Mouse (Mus musculus) adipocyte (in vitro differentiated cells): ENCODE measurements around the gene Dnmt3a.

Experiments
- DNase-seq: peaks from one replicate; pipeline ENCODE4 v3.0.0-alpha.2; 2016; ENCODE audit warnings: low spot score

Gene Dnmt3a

GRCm38 (mm10) chr12:3855762-3856501, 50.1 kb downstream of the Dnmt3a start:
- peak; percentile 79 for DNase-seq

- DNase-seq, result no peak
Observed at GRCm38 (mm10) chr12:3856748-3857147, 50.9 kb downstream of the Dnmt3a start.

- DNase-seq, result no peak
Observed at GRCm38 (mm10) chr12:3857231-3857630, 51.4 kb downstream of the Dnmt3a start.

- DNase-seq, result peak; percentile 21
Observed at GRCm38 (mm10) chr12:3857773-3858172, 52.0 kb downstream of the Dnmt3a start.

GRCm38 (mm10) chr12:3858754-3859153, 52.9 kb downstream of the Dnmt3a start:
- DNase-seq, result no peak

GRCm38 (mm10) chr12:3859545-3859944, 53.7 kb downstream of the Dnmt3a start:
- peak; percentile 86 for DNase-seq

GRCm38 (mm10) chr12:3860005-3860404, 54.2 kb downstream of the Dnmt3a start:
- DNase-seq, result no peak

GRCm38 (mm10) chr12:3861665-3862228, 55.9 kb downstream of the Dnmt3a start:
- no peak for DNase-seq

- no peak for DNase-seq
Observed at GRCm38 (mm10) chr12:3862253-3862652, 56.4 kb downstream of the Dnmt3a start.

GRCm38 (mm10) chr12:3864208-3864607, 58.4 kb downstream of the Dnmt3a start:
- no peak for DNase-seq

GRCm38 (mm10) chr12:3865594-3865993, 59.8 kb downstream of the Dnmt3a start:
- DNase-seq, result no peak

- DNase-seq, result peak; percentile 45
Observed at GRCm38 (mm10) chr12:3866654-3867370, 61.0 kb downstream of the Dnmt3a start.

- no peak for DNase-seq
Observed at GRCm38 (mm10) chr12:3868115-3868514, 62.3 kb downstream of the Dnmt3a start.

- DNase-seq, result peak; percentile 23
Observed at GRCm38 (mm10) chr12:3868676-3869458, 63.1 kb downstream of the Dnmt3a start.

GRCm38 (mm10) chr12:3870024-3870423, 64.2 kb downstream of the Dnmt3a start:
- DNase-seq, result no peak

GRCm38 (mm10) chr12:3870859-3871462, 65.2 kb downstream of the Dnmt3a start:
- no peak for DNase-seq

- peak; percentile 45 for DNase-seq
Observed at GRCm38 (mm10) chr12:3871637-3872036, 65.8 kb downstream of the Dnmt3a start.

- no peak for DNase-seq
Observed at GRCm38 (mm10) chr12:3872410-3873230, 66.8 kb downstream of the Dnmt3a start.

GRCm38 (mm10) chr12:3875474-3875873, 69.7 kb downstream of the Dnmt3a start:
- DNase-seq, result no peak

- DNase-seq, result no peak
Observed at GRCm38 (mm10) chr12:3877376-3877775, 71.6 kb downstream of the Dnmt3a start.

GRCm38 (mm10) chr12:3881474-3881873, 75.7 kb downstream of the Dnmt3a start:
- DNase-seq, result no peak
